Mouse (Mus musculus) liver, embryonic 11.5 days (tissue): ENCODE measurements at regions not wholly inside any gene's neighbourhood (a gene's known extent, or its start where the extent isn't known, plus 50 kb on each side); places are given as distances from the start of the nearest gene placed in this dataset.
A peak's percentile ranks its signal among the peaks of the same experiment; 100 is the strongest.

Experiments
- ATAC-seq: fragments of 200-750 bp; cut with Nextera tagmentation; replicated peaks from 2 replicates; pipeline ENCODE4 v1.8.0; 2017; ENCODE audit warnings: moderate number of reproducible peaks, mild to moderate bottlenecking, moderate TSS enrichment, moderate library complexity; ENCODE audit not compliant: low FRiP score
- DNase-seq: peaks from one replicate; pipeline ENCODE4 v3.0.0-alpha.2; 2017; ENCODE audit warnings: low spot score
- H3K27ac ChIP-seq: fragments of 300-500 bp; sonication (generic); 2 replicates; pipeline ENCODE4 v1.5.1; 2014; ENCODE audit warnings: mild to moderate bottlenecking, low read depth, low read length, control low read depth
- H3K27me3 ChIP-seq: fragments of 300-500 bp; sonication (generic); replicated peaks from 2 replicates; pipeline ENCODE4 v1.6.1; 2014; ENCODE audit warnings: low read length, mixed read lengths; ENCODE audit not compliant: control insufficient read depth, insufficient read depth
- H3K36me3 ChIP-seq: fragments of 300-500 bp; sonication (generic); 2 replicates; pipeline ENCODE4 v1.6.1; 2014; ENCODE audit warnings: mild to moderate bottlenecking, low read length, moderate library complexity, mixed read lengths; ENCODE audit not compliant: control insufficient read depth, insufficient read depth
- H3K4me1 ChIP-seq: fragments of 300-500 bp; sonication (generic); replicated peaks from 2 replicates; pipeline ENCODE4 v1.6.1; 2014; ENCODE audit warnings: low read length, mixed read lengths; ENCODE audit not compliant: control insufficient read depth, insufficient read depth
- H3K4me2 ChIP-seq: fragments of 300-500 bp; sonication (generic); 2 replicates; pipeline ENCODE4 v1.6.1; 2014; ENCODE audit warnings: mild to moderate bottlenecking, control low read depth, moderate library complexity
- H3K4me3 ChIP-seq: fragments of 300-500 bp; sonication (generic); 2 replicates; pipeline ENCODE4 v1.5.1; 2014; ENCODE audit warnings: low read depth, low read length, control low read depth
- H3K9ac ChIP-seq: fragments of 300-500 bp; sonication (generic); 2 replicates; pipeline ENCODE4 v1.6.1; 2014; ENCODE audit warnings: low read depth, low read length, control low read depth
- H3K9me3 ChIP-seq: fragments of 300-500 bp; sonication (generic); 2 replicates; pipeline ENCODE4 v1.6.1; 2016; ENCODE audit warnings: low read length, inconsistent platforms, mixed read lengths; ENCODE audit not compliant: control insufficient read depth
- WGBS: fragments of 180-500 bp; shearing (Covaris S2); extraction: QIAGEN DNeasy Blood & Tissue Kit; methylation state at CpG from one replicate; pipeline ENCODE4 v1.1.7; 2014; 5-methylcytosine and 5-hydroxymethylcytosine counted together

DNA sequence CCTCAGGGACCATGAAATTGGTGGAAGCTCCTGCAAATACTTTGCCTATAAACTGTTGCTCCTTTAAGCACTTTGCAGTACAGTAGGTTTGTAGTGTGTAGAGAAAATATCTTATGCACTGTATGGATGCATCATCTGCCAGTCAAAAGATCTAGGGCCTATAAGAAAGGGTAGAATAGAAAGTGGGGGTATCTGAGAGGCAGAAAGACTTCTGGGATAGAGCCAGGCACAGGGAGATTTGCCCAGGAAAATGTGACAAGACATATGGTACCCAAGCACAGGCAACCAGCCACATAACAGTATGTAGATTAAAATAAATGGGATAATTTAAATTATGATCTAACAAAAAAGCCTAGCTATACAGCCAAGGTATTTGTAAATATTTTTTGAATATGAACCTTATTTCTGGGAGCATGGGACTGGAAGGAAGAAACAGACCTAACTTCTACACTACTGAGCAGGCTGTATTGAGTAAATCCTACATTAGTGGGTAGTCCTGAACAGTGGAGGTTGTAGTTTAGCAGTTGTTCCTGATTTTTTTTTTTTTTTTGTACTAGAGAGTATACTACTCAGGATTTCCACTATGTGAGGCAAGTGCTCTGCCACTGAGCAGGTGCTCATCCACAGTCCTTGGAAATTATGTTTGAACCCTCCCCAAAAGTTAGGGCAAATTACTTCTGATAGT, 754.1 kb downstream of the Hace1 start:
- Histone ChIP-seq H3K27ac (no peak overlapping the region), H3K27me3 (no peaks in the 10 kb centered on the region), H3K36me3 (no peaks in the 10 kb centered on the region), H3K4me2 (no peak overlapping the region), H3K4me3 (no peak overlapping the region), H3K4me1 (no peaks in the 10 kb centered on the region), H3K9ac (no peak overlapping the region), H3K9me3 (no peaks in the 10 kb centered on the region)
- ATAC-seq (no peak), DNase-seq (no peak)

- DNase-seq = no peak
- no peak overlapping the region for H3K27ac ChIP-seq
- H3K4me1 ChIP-seq = no peaks in the 10 kb centered on the region
- H3K27me3 ChIP-seq = no peaks in the 10 kb centered on the region
- H3K36me3 ChIP-seq = no peaks in the 10 kb centered on the region
- no peak overlapping the region for H3K4me3 ChIP-seq
- H3K9me3 ChIP-seq = no peaks in the 10 kb centered on the region
- no peak overlapping the region for H3K4me2 ChIP-seq
- H3K9ac ChIP-seq = no peak overlapping the region
- no peak for ATAC-seq
These were observed 755.6 kb downstream of the Hace1 start for GRCm38 (mm10) chr10:46333231-46333630.

- H3K9ac ChIP-seq = no peak overlapping the region
- no peak overlapping the region for H3K4me2 ChIP-seq
- H3K27ac ChIP-seq = no peak overlapping the region
- no peaks in the 10 kb centered on the region for H3K9me3 ChIP-seq
- no peak for ATAC-seq
- DNase-seq = no peak
- no peaks in the 10 kb centered on the region for H3K27me3 ChIP-seq
- 77% methylated on average over 4 of the region's 4 CpGs for WGBS
- no peaks in the 10 kb centered on the region for H3K36me3 ChIP-seq
- H3K4me1 ChIP-seq = no peaks in the 10 kb centered on the region
- H3K4me3 ChIP-seq = no peak overlapping the region
These were observed 767.7 kb downstream of the Hace1 start for GRCm38 (mm10) chr10:46345315-46345714.

GRCm38 (mm10) chr10:46349613-46350012, 772.0 kb downstream of the Hace1 start:
- Histone ChIP-seq H3K27me3 (no peaks in the 10 kb centered on the region), H3K9ac (no peak overlapping the region), H3K9me3 (no peaks in the 10 kb centered on the region), H3K36me3 (no peaks in the 10 kb centered on the region), H3K4me1 (no peaks in the 10 kb centered on the region), H3K4me2 (no peak overlapping the region), H3K4me3 (no peak overlapping the region), H3K27ac (no peak overlapping the region)
- ATAC-seq = no peak
- DNase-seq = no peak
- WGBS = 81% methylated on average over 4 of the region's 4 CpGs

DNA sequence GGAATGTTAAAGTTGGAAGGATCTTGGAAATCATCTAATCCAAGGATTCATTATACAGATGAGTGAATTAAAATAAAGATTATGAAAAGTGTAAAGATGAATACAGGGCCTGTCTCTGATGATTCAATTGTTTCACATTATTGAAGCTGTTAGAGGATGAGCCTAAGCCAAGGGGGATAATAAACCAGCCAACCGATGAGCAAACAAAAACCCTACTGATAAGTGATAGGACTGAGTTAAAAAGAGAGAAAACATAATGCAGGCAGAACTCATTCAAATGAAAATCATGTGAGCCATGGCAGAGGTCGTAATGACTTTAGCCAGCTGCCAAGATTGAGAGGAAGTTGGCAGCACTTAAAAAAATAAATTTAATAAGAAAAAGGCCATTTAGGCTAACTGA, 772.6 kb downstream of the Hace1 start:
- Histone ChIP-seq H3K27ac (no peak overlapping the region), H3K36me3 (no peaks in the 10 kb centered on the region), H3K27me3 (no peaks in the 10 kb centered on the region), H3K9me3 (no peaks in the 10 kb centered on the region), H3K4me2 (no peak overlapping the region), H3K4me1 (no peaks in the 10 kb centered on the region), H3K4me3 (no peak overlapping the region), H3K9ac (no peak overlapping the region)
- no peak for ATAC-seq
- WGBS = 75% methylated on average over 2 of the region's 2 CpGs
- no peak for DNase-seq

DNA sequence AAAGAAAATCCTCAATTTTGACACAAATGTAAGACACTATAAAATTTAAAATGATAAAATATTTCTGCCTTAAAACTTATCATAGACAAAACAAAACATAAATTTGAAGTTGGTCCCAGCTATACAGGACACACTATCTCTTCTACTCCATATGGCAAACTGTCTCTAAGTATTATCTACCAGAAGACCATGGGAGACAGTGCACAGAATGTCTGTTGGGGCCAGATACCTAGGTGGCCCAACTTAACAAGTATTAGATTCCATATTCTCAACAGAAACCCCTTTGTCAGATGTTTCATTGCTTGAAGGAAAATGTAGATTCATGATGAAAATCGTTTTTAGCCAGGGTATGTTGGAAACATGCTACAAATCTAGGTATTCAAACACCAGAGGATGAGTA, 779.1 kb downstream of the Hace1 start:
- Histone ChIP-seq H3K36me3 (no peaks in the 10 kb centered on the region), H3K27me3 (no peaks in the 10 kb centered on the region), H3K9me3 (no peaks in the 10 kb centered on the region), H3K9ac (no peak overlapping the region), H3K4me2 (no peak overlapping the region), H3K4me3 (no peak overlapping the region), H3K4me1 (no peaks in the 10 kb centered on the region), H3K27ac (no peak overlapping the region; the same call in 1 of the 2 replicates)
- ATAC-seq (peak; percentile 67; the same call in 1 of the 2 replicates), DNase-seq (no peak)
- WGBS = 66% methylated on average over 1 of the region's 1 CpGs

DNA sequence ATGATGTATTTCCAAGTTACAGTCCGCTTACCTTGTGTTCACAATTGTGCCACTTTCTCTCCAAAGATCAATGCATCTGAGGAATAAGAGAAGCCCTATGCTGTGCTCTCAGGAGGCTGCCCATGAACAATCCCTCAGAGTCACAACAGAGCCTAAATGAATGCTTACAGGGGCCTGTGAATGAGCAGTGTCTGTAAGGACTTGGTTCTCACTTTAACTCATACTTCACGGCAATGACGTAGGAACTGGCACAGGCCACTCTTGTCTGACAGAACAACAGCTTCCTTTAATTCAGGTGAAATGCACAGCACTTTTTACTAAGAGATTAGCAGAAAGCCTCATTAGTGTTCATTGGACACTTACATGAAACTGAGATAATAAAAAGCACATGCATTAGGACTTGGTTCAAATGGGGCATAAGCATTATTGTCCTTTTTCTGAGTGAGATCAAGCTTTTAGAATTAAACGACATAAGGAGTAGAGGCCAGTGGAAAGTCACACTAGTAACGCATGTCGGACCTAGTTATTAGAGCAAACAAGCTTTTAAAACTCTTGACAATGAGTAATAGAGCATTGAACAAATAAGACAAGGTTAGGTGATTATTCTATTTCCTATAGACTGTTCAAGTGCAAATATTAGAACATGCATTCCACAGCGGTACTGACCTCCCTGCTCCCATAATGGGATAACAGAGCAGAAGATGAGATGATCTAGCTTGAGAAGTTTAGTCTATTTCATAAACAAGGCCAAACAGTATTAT, 796.3 kb downstream of the Hace1 start:
- no peaks in the 10 kb centered on the region for H3K4me1 ChIP-seq
- no peaks in the 10 kb centered on the region for H3K27me3 ChIP-seq
- 85% methylated on average over 7 of the region's 7 CpGs for WGBS
- DNase-seq = no peak
- no peaks in the 10 kb centered on the region for H3K9me3 ChIP-seq
- no peak overlapping the region for H3K4me3 ChIP-seq
- ATAC-seq = no peak
- H3K27ac ChIP-seq = no peak overlapping the region
- H3K4me2 ChIP-seq = no peak overlapping the region
- H3K9ac ChIP-seq = no peak overlapping the region
- no peaks in the 10 kb centered on the region for H3K36me3 ChIP-seq

DNA sequence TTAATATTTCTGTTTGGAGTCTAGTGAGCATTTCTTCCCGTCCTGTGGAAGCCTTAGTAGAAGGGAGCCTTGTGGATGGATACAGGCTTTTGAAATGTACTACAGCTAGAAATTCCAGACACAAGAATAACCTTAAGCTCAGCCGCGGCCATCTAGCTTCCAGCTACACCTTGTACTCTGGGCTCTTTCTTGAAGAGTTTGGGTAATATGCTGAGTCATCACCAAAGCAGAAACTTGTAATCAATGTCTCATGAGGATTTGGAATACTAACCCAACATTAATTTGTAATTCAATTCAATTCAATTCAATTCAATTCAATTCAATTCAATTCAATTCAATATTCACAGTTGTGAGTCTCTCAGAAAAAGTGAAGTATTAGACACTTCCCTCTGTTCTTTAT, 797.0 kb downstream of the Hace1 start:
- no peak overlapping the region for H3K4me3 ChIP-seq
- no peaks in the 10 kb centered on the region for H3K27me3 ChIP-seq
- H3K9ac ChIP-seq = no peak overlapping the region
- no peak overlapping the region for H3K4me2 ChIP-seq
- ATAC-seq (no peak), DNase-seq (no peak)
- H3K27ac ChIP-seq = no peak overlapping the region
- 84% methylated on average over 3 of the region's 3 CpGs for WGBS
- no peaks in the 10 kb centered on the region for H3K9me3 ChIP-seq
- H3K36me3 ChIP-seq = no peaks in the 10 kb centered on the region
- no peaks in the 10 kb centered on the region for H3K4me1 ChIP-seq

GRCm38 (mm10) chr10:46397089-46397488, 819.5 kb downstream of the Hace1 start:
- no peaks in the 10 kb centered on the region for H3K27me3 ChIP-seq
- H3K27ac ChIP-seq = no peak overlapping the region
- ATAC-seq (no peak), DNase-seq (no peak)
- no peaks in the 10 kb centered on the region for H3K4me1 ChIP-seq
- H3K4me3 ChIP-seq = no peak overlapping the region
- H3K36me3 ChIP-seq = no peaks in the 10 kb centered on the region
- no peak overlapping the region for H3K4me2 ChIP-seq
- no peaks in the 10 kb centered on the region for H3K9me3 ChIP-seq
- 78% methylated on average over 4 of the region's 4 CpGs for WGBS
- no peak overlapping the region for H3K9ac ChIP-seq
